Mouse (Mus musculus): ENCODE results near the gene 1700066M21Rik. TPM values are rescaled to one million over a fixed set of nuclear protein-coding genes. Genes with fewer than 3 reads are reported as not detected.

Gene 1700066M21Rik
- total and polyA plus RNA-seq, 3 experiments, result 9.9 to 11.7 TPM; not detected in 1

GRCm38 (mm10) chr1:57386519-57386918, 9.1 kb downstream of the 1700066M21Rik start:
- no peak overlapping the region for H3K4me3 ChIP-seq (ENCODE audit: control insufficient read depth in 1 of 2, insufficient read depth in 1 of 2, low read depth in 2 of 2, low read length in 2 of 2)
- H3K9me3 ChIP-seq (replicated peaks; ENCODE audit: insufficient read depth, low read length), result no peaks in the 10 kb centered on the region
- no peaks in the 10 kb centered on the region for H3K27me3 ChIP-seq (ENCODE audit: control insufficient read depth in 1 of 2, insufficient read depth in 2 of 2, low read length in 2 of 2)
- TF ChIP-seq GABPA (IDR thresholded peaks at IDR 0.05; ENCODE audit: low read depth, low read length) (no peak), RAD21 (IDR thresholded peaks at IDR 0.05; ENCODE audit: low read depth, low read length) (no peak), ELF1 (IDR thresholded peaks at IDR 0.05; ENCODE audit: low read depth, low read length) (no peak), ZMIZ1 (IDR thresholded peaks at IDR 0.05; ENCODE audit: low read depth, low read length) (no peak)
- no peak overlapping the region for H3K27ac ChIP-seq (ENCODE audit: control insufficient read depth, low read depth, low read length)
- peaks cover 0 to 7% of the 10 kb centered on the region in 2 experiments; a peak in 2 of 4 replicates for H3K36me3 ChIP-seq (ENCODE audit: control insufficient read depth in 1 of 2, insufficient read depth in 2 of 2, low read length in 2 of 2)
- no peaks in the 10 kb centered on the region for H3K79me2 ChIP-seq (ENCODE audit: control insufficient read depth, insufficient read depth, low read length, poor library complexity)
- no peaks in the 10 kb centered on the region for H3K4me1 ChIP-seq (ENCODE audit: control insufficient read depth in 1 of 2, insufficient read depth in 2 of 2, low read length in 2 of 2)
- no peak overlapping the region for H3K9ac ChIP-seq (ENCODE audit: control insufficient read depth, low read depth, low read length, poor library complexity, severe bottlenecking)
- DNase-seq (ENCODE audit: low read depth, low spot score), result no peak

DNA sequence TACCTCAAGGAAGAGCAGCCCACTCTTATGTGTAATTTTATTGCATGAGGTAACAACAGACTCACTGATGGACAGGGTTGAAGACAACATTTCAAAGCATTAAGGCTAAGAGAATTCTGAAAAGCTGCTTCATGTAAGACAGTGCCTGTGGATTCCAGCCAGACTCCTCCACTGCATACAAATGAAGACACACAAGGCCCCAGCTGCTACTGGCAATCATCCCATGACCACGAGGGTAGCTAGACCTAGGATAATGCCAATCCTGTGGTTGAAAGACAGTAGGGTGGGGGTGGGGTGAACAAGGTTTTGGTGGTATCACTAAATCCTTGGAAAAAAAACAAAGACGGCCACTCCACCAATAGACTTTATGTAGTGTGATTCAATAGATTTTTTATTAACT, 10.5 kb downstream of the 1700066M21Rik start:
- Histone ChIP-seq H3K27me3 (ENCODE audit: control insufficient read depth in 1 of 2, insufficient read depth in 2 of 2, low read length in 2 of 2) (no peaks in the 10 kb centered on the region), H3K9me3 (replicated peaks; ENCODE audit: insufficient read depth, low read length) (no peaks in the 10 kb centered on the region), H3K9ac (ENCODE audit: control insufficient read depth, low read depth, low read length, poor library complexity, severe bottlenecking) (no peak overlapping the region), H3K27ac (ENCODE audit: control insufficient read depth, low read depth, low read length) (no peak overlapping the region), H3K36me3 (ENCODE audit: control insufficient read depth in 1 of 2, insufficient read depth in 2 of 2, low read length in 2 of 2) (peaks cover 0 to 5% of the 10 kb centered on the region in 2 experiments; a peak in 2 of 4 replicates), H3K4me1 (ENCODE audit: control insufficient read depth in 1 of 2, insufficient read depth in 2 of 2, low read length in 2 of 2) (no peaks in the 10 kb centered on the region), H3K79me2 (ENCODE audit: control insufficient read depth, insufficient read depth, low read length, poor library complexity) (no peaks in the 10 kb centered on the region), H3K4me3 (ENCODE audit: control insufficient read depth in 1 of 2, insufficient read depth in 1 of 2, low read depth in 2 of 2, low read length in 2 of 2) (no peak overlapping the region)
- TF ChIP-seq RAD21 (IDR thresholded peaks at IDR 0.05; ENCODE audit: low read depth, low read length) (no peak), KAT2A (conservative IDR thresholded peaks at IDR 0.05; ENCODE audit: low read depth, low read length) (no peak), ZKSCAN1 (IDR thresholded peaks at IDR 0.05; ENCODE audit: low read depth, low read length) (no peak), JUND (IDR thresholded peaks at IDR 0.05; ENCODE audit: low read depth, low read length) (no peak), TAL1 (IDR thresholded peaks at IDR 0.05; ENCODE audit: low read length) (no peak), ELF1 (IDR thresholded peaks at IDR 0.05; ENCODE audit: low read depth, low read length) (no peak), SIN3A (IDR thresholded peaks at IDR 0.05; ENCODE audit: low read length) (no peak), MAFK (IDR thresholded peaks at IDR 0.05; ENCODE audit: borderline replicate concordance, low read depth, low read length) (no peak), HCFC1 (IDR thresholded peaks at IDR 0.05; ENCODE audit: low read depth, low read length) (no peak)
- DNase-seq (ENCODE audit: low read depth, low spot score), result peak; percentile 14

DNA sequence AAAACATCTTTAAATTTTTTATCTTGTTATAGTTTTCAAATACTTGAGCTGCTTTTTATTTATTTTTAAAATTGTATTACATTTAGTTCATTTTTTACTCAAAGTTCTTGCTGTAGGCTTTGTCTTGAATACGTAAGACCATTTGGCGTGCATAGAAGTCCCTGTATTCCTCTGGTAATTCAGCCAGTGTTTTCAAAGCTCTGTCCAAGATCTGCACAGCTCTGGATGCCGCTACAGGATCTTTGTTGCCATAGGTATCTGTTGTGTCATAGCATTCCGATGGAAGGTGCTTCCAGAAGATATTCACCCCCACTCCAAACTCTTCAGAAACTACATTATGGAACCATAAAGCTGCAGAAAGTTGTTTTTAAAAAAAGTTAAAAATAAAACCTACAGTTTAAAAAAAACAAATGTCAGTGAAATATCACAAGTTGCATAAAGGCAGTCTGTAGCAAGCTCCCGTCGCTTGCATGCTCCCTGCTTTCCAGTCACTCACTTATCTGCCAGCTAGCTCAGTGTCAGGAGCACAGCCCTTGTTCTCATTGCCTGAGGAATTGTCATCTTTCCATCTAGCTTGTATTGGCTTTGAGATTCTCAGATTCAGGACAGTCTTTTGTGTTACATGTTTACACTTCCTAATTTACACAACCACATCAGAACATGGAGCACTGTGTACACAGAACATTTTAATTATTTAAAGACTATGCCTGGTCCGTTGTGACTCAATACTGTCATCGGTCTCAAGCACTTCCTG, 11.2 kb downstream of the 1700066M21Rik start:
- Histone ChIP-seq H3K4me1 (ENCODE audit: control insufficient read depth in 1 of 2, insufficient read depth in 2 of 2, low read length in 2 of 2) (no peaks in the 10 kb centered on the region), H3K9ac (ENCODE audit: control insufficient read depth, low read depth, low read length, poor library complexity, severe bottlenecking) (no peak overlapping the region), H3K27me3 (ENCODE audit: control insufficient read depth in 1 of 2, insufficient read depth in 2 of 2, low read length in 2 of 2) (no peaks in the 10 kb centered on the region), H3K27ac (ENCODE audit: control insufficient read depth, low read depth, low read length) (no peak overlapping the region), H3K36me3 (ENCODE audit: control insufficient read depth in 1 of 2, insufficient read depth in 2 of 2, low read length in 2 of 2) (peaks cover 0 to 6% of the 10 kb centered on the region in 2 experiments; a peak in 2 of 4 replicates), H3K79me2 (ENCODE audit: control insufficient read depth, insufficient read depth, low read length, poor library complexity) (no peaks in the 10 kb centered on the region), H3K9me3 (replicated peaks; ENCODE audit: insufficient read depth, low read length) (no peaks in the 10 kb centered on the region), H3K4me3 (ENCODE audit: control insufficient read depth in 1 of 2, insufficient read depth in 1 of 2, low read depth in 2 of 2, low read length in 2 of 2) (no peak overlapping the region)
- TF ChIP-seq ZC3H11A (IDR thresholded peaks at IDR 0.05; ENCODE audit: low read depth, low read length), result no peak
- TF ChIP-seq BHLHE40 (IDR thresholded peaks at IDR 0.05; ENCODE audit: borderline replicate concordance, low read depth, low read length), result no peak
- TF ChIP-seq RCOR1 (IDR thresholded peaks at IDR 0.05; ENCODE audit: low read depth, low read length), result no peak
- no peak for TF ChIP-seq USF1 (IDR thresholded peaks at IDR 0.05; ENCODE audit: low read depth, low read length)
- TF ChIP-seq GABPA (IDR thresholded peaks at IDR 0.05; ENCODE audit: low read depth, low read length), result no peak
- TF ChIP-seq MAZ (IDR thresholded peaks at IDR 0.05; ENCODE audit: low read depth, low read length), result no peak
- no peak for TF ChIP-seq POLR2AphosphoS5 (IDR thresholded peaks at IDR 0.05; ENCODE audit: borderline replicate concordance, low read depth, low read length)
- no peak for TF ChIP-seq ETS1 (IDR thresholded peaks at IDR 0.05; ENCODE audit: low read depth, low read length)
- no peak for TF ChIP-seq MAX (IDR thresholded peaks at IDR 0.05; ENCODE audit: low read length)
- no peak for TF ChIP-seq MEF2A (IDR thresholded peaks at IDR 0.05; ENCODE audit: extremely low read depth, insufficient replicate concordance, low read depth, low read length, poor library complexity, severe bottlenecking)
- no peak for TF ChIP-seq SMC3 (IDR thresholded peaks at IDR 0.05; ENCODE audit: low read depth, low read length)
- TF ChIP-seq USF2 (IDR thresholded peaks at IDR 0.05; ENCODE audit: borderline replicate concordance in 1 of 2, insufficient read depth in 1 of 2, low read depth in 1 of 2, low read length in 2 of 2), result no peak
- no peak for TF ChIP-seq GATA1 (IDR thresholded peaks at IDR 0.05; ENCODE audit: low read depth, low read length)
- no peak for DNase-seq (ENCODE audit: low read depth, low spot score)
